15 mouse cellular contexts compared by ENCODE assay signal in genomic region chr17:64129750-64130149, GRCm38 (mm10).
DNase-seq lines count a peak whose midpoint lies in the region; ATAC-seq and TF ChIP-seq lines count a peak whose summit lies in the region.
"Had no signal": no experiment of that assay in that cellular context is flagged by ENCODE, and none has a peak within 500 bp of the region (broad histone marks: within the 10 kb centered on the region; RNA-seq: fewer than 3 reads in every experiment).

No protein-coding gene starts in this region.

- H3K27me3 ChIP-seq in forebrain, embryonic 14.5 days (replicated peaks; ENCODE audit: control insufficient read depth, insufficient read depth, low read length): no peaks in the 10 kb centered on the region
- H3K27me3 ChIP-seq in forebrain, embryonic 12.5 days: no peaks in the 10 kb centered on the region
- no peaks in the 10 kb centered on the region for H3K27me3 ChIP-seq in heart, embryonic 16.5 days (ENCODE audit: control insufficient read depth, insufficient read depth, low read length)
- H3K27me3 ChIP-seq in heart, embryonic 10.5 days (ENCODE audit: insufficient read depth, poor library complexity, severe bottlenecking): no peaks in the 10 kb centered on the region
- H3K27me3 ChIP-seq in kidney, postnatal 0 days (ENCODE audit: insufficient read depth, low read length): no peaks in the 10 kb centered on the region
- H3K27me3 ChIP-seq: CH12.LX; lung, embryonic 15.5 days; neural tube, embryonic 15.5 days had no signal

- H3K9me3 ChIP-seq in forebrain, embryonic 14.5 days (replicated peaks; ENCODE audit: control insufficient read depth, low read length): no peaks in the 10 kb centered on the region
- H3K9me3 ChIP-seq in forebrain, embryonic 12.5 days: no peaks in the 10 kb centered on the region
- H3K9me3 ChIP-seq in heart, embryonic 16.5 days (replicated peaks; ENCODE audit: control insufficient read depth, low read length): no peaks in the 10 kb centered on the region
- no peaks in the 10 kb centered on the region for H3K9me3 ChIP-seq in heart, embryonic 10.5 days
- no peaks in the 10 kb centered on the region for H3K9me3 ChIP-seq in kidney, postnatal 0 days (replicated peaks; ENCODE audit: low read length)
- H3K9me3 ChIP-seq: lung, embryonic 15.5 days; neural tube, embryonic 15.5 days had no signal

- 70% methylated on average over 2 of the region's 2 CpGs for WGBS in forebrain, embryonic 14.5 days
- WGBS in forebrain, embryonic 12.5 days: 54% methylated on average over 2 of the region's 2 CpGs
- WGBS in heart, embryonic 16.5 days: 52% methylated on average over 2 of the region's 2 CpGs
- 44% methylated on average over 2 of the region's 2 CpGs for WGBS in heart, embryonic 10.5 days
- 28% methylated on average over 2 of the region's 2 CpGs for WGBS in kidney, postnatal 0 days

- DNase-seq in forebrain, embryonic 14.5 days (ENCODE audit: low spot score): peak; percentile 6
- no peak for DNase-seq in heart, embryonic 10.5 days (ENCODE audit: low spot score)
- DNase-seq in kidney, postnatal 0 days (ENCODE audit: low spot score): peak; percentile 45
- no peak for DNase-seq in kidney, postnatal 36 days
- DNase-seq in spleen, adult 18-20 months: no peak
- no peak for DNase-seq in right cerebral cortex, adult 18-20 months
- DNase-seq: gastrocnemius, postnatal 10 days; kidney, adult 11 months; thymus, adult 18-20 months had no signal

- ATAC-seq in forebrain, embryonic 14.5 days: no peak
- no peak for ATAC-seq in forebrain, embryonic 12.5 days (ENCODE audit: low FRiP score)
- no peak for ATAC-seq in heart, embryonic 16.5 days (replicated peaks; ENCODE audit: extremely low read depth, insufficient read depth, low FRiP score)
- 0 out of 2 replicates have a peak, but pooled peaks have one; percentile 57 for ATAC-seq in kidney, postnatal 0 days (replicated peaks; ENCODE audit: low FRiP score, low read depth)

- no peaks in the 10 kb centered on the region for H3K4me1 ChIP-seq in forebrain, embryonic 14.5 days (ENCODE audit: control insufficient read depth, insufficient read depth, low read length)
- no peaks in the 10 kb centered on the region for H3K4me1 ChIP-seq in forebrain, embryonic 12.5 days
- peaks cover 12% of the 10 kb centered on the region for H3K4me1 ChIP-seq in heart, embryonic 16.5 days (ENCODE audit: control insufficient read depth, insufficient read depth, low read length)
- H3K4me1 ChIP-seq in heart, embryonic 10.5 days: peaks cover 15% of the 10 kb centered on the region
- peaks cover 14% of the 10 kb centered on the region for H3K4me1 ChIP-seq in kidney, postnatal 0 days (replicated peaks; ENCODE audit: insufficient read depth, low read length)

- H3K4me3 ChIP-seq in forebrain, embryonic 14.5 days (ENCODE audit: low read depth, low read length): no peak overlapping the region
- no peak overlapping the region for H3K4me3 ChIP-seq in forebrain, embryonic 12.5 days (replicated peaks)
- H3K4me3 ChIP-seq in heart, embryonic 16.5 days (ENCODE audit: low read length): no peak overlapping the region
- H3K4me3 ChIP-seq in heart, embryonic 10.5 days: no peak overlapping the region
- no peak overlapping the region for H3K4me3 ChIP-seq in kidney, postnatal 0 days (replicated peaks; ENCODE audit: low read depth, low read length)
- H3K4me3 ChIP-seq: lung, embryonic 15.5 days; neural tube, embryonic 15.5 days had no signal

- no peaks in the 10 kb centered on the region for H3K36me3 ChIP-seq in forebrain, embryonic 14.5 days (ENCODE audit: control insufficient read depth, insufficient read depth, low read length)
- no peaks in the 10 kb centered on the region for H3K36me3 ChIP-seq in forebrain, embryonic 12.5 days (replicated peaks)
- no peaks in the 10 kb centered on the region for H3K36me3 ChIP-seq in heart, embryonic 16.5 days (ENCODE audit: control insufficient read depth, insufficient read depth)
- no peaks in the 10 kb centered on the region for H3K36me3 ChIP-seq in heart, embryonic 10.5 days
- H3K36me3 ChIP-seq in kidney, postnatal 0 days (ENCODE audit: insufficient read depth, low read length): no peaks in the 10 kb centered on the region
- H3K36me3 ChIP-seq: lung, embryonic 15.5 days; neural tube, embryonic 15.5 days had no signal

- no peak overlapping the region for H3K4me2 ChIP-seq in forebrain, embryonic 14.5 days (ENCODE audit: low read length)
- H3K4me2 ChIP-seq in forebrain, embryonic 12.5 days: no peak overlapping the region
- no peak overlapping the region for H3K4me2 ChIP-seq in heart, embryonic 16.5 days (ENCODE audit: low read depth, low read length)
- H3K4me2 ChIP-seq in kidney, postnatal 0 days (ENCODE audit: low read length): no peak overlapping the region
- H3K4me2 ChIP-seq: lung, embryonic 15.5 days; neural tube, embryonic 15.5 days had no signal

- H3K27ac ChIP-seq in forebrain, embryonic 14.5 days (ENCODE audit: low read depth, low read length): no peak overlapping the region
- no peak overlapping the region for H3K27ac ChIP-seq in forebrain, embryonic 12.5 days
- H3K27ac ChIP-seq in heart, embryonic 16.5 days (ENCODE audit: low read length): peak overlapping the region; percentile 15; the same call in 1 of the 2 replicates
- no peak overlapping the region for H3K27ac ChIP-seq in heart, embryonic 10.5 days
- H3K27ac ChIP-seq in kidney, postnatal 0 days: no peak overlapping the region
- H3K27ac ChIP-seq: liver, embryonic 14.5 days had no signal

- no peak for TF ChIP-seq CTCF in kidney, postnatal 0 days (IDR thresholded peaks at IDR 0.05; ENCODE audit: low read depth)

- no peak overlapping the region for H3K9ac ChIP-seq in forebrain, embryonic 14.5 days (ENCODE audit: low read length)
- no peak overlapping the region for H3K9ac ChIP-seq in forebrain, embryonic 12.5 days
- H3K9ac ChIP-seq in heart, embryonic 16.5 days (ENCODE audit: low read length): no peak overlapping the region
- no peak overlapping the region for H3K9ac ChIP-seq in kidney, postnatal 0 days (ENCODE audit: low read depth, low read length)
- H3K9ac ChIP-seq: liver, embryonic 14.5 days; lung, embryonic 15.5 days; neural tube, embryonic 15.5 days had no signal

Comparison
In these comparisons a context has a peak if more than half of its experiments do, and no peak if none do; other contexts are left out.
1. DNase-seq: peak in forebrain, embryonic 14.5 days (single experiment) and kidney, postnatal 0 days (single experiment); none in heart, embryonic 10.5 days (single experiment), kidney, postnatal 36 days (0 of 2), spleen, adult 18-20 months (0 of 2) and right cerebral cortex, adult 18-20 months (single experiment).